Mouse (Mus musculus): Measurements from ENCODE around the gene Smyd1.

DNA sequence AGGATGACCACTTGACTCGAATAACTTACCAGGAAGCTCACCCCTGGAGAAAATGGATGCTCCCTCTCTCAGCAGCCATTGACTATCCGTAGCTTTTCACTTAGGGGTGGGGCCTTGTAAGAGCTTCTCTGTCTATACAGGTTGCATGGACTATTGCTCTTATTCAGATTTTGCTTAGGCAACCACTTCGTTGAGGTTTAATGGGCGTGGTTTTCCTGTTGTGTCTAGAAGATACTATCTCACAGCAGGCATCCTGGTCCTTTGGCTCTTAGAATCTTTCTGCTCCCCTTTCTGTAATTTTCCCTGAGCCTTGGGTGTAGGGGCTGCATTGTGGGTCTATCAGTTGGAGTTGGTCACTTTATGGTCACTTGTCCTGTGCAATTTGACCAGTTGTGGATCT is 100.5 kb downstream of the Smyd1 start:
- TF ChIP-seq CTCF (IDR thresholded peaks at IDR 0.05; ENCODE audit: control insufficient read depth, insufficient read depth, insufficient replicate concordance, low read depth, low read length), result no peak
- no peak for TF ChIP-seq POLR2A (IDR thresholded peaks at IDR 0.05; ENCODE audit: control insufficient read depth, low read depth, low read length)
